In genomic region chr4:154236893-154237292, GRCm38 (mm10) we compare ENCODE assay signal across 9 mouse cellular contexts.
A peak's percentile ranks its signal among the peaks of the same experiment; 100 is the strongest.
DNase-seq lines count a peak whose midpoint lies in the region; ATAC-seq and TF ChIP-seq lines count a peak whose summit lies in the region.
"Had no signal": no experiment of that assay in that cellular context is flagged by ENCODE, and none has a peak within 500 bp of the region (broad histone marks: within the 10 kb centered on the region; RNA-seq: fewer than 3 reads in every experiment).

No protein-coding gene starts in this region.

- peaks cover 5% of the 10 kb centered on the region; the same call in 1 of the 2 replicates for H3K27me3 ChIP-seq in heart, embryonic 12.5 days (replicated peaks)
- H3K27me3 ChIP-seq in forebrain, embryonic 15.5 days: no peaks in the 10 kb centered on the region
- H3K27me3 ChIP-seq in limb, embryonic 14.5 days (ENCODE audit: control insufficient read depth, insufficient read depth, low read length): no peaks in the 10 kb centered on the region

- H3K36me3 ChIP-seq in heart, embryonic 12.5 days: no peaks in the 10 kb centered on the region
- H3K36me3 ChIP-seq in forebrain, embryonic 15.5 days: no peaks in the 10 kb centered on the region
- no peaks in the 10 kb centered on the region for H3K36me3 ChIP-seq in limb, embryonic 14.5 days (ENCODE audit: control insufficient read depth, insufficient read depth, low read length)

- peak overlapping the region; percentile 31 for H3K4me3 ChIP-seq in heart, embryonic 12.5 days
- no peak overlapping the region for H3K4me3 ChIP-seq in forebrain, embryonic 15.5 days
- H3K4me3 ChIP-seq in limb, embryonic 14.5 days (replicated peaks; ENCODE audit: low read length): peak overlapping the region; percentile 37

- DNase-seq in heart, adult 8-10 months (ENCODE audit: low spot score): no peak
- peak; percentile 80 for DNase-seq in Muller cell, postnatal 12 days (ENCODE audit: inconsistent ontology term)
- DNase-seq in limb, embryonic 14.5 days (ENCODE audit: low spot score): no peak
- no peak for DNase-seq in left cerebral cortex, adult 18-20 months (ENCODE audit: low spot score in 2 of 2)
- no peak for DNase-seq in thymus, postnatal 4 days
- DNase-seq in thymus, postnatal 14 days: no peak
- DNase-seq: cerebellum, adult 8-10 months had no signal

- 15% methylated on average over 10 of the region's 10 CpGs for WGBS in heart, embryonic 12.5 days
- 8% methylated on average over 10 of the region's 10 CpGs for WGBS in forebrain, embryonic 15.5 days
- WGBS in limb, embryonic 14.5 days: 8% methylated on average over 10 of the region's 10 CpGs

- TF ChIP-seq POLR2A in limb, embryonic 14.5 days (IDR thresholded peaks at IDR 0.05; ENCODE audit: borderline replicate concordance, extremely low read depth, insufficient read depth, insufficient read length): no peak

- no peaks in the 10 kb centered on the region for H3K9me3 ChIP-seq in heart, embryonic 12.5 days (replicated peaks)
- no peaks in the 10 kb centered on the region for H3K9me3 ChIP-seq in forebrain, embryonic 15.5 days
- no peaks in the 10 kb centered on the region for H3K9me3 ChIP-seq in limb, embryonic 14.5 days (ENCODE audit: control insufficient read depth, low read length)

- H3K4me2 ChIP-seq in heart, embryonic 12.5 days: peak overlapping the region; percentile 72
- H3K4me2 ChIP-seq in forebrain, embryonic 15.5 days (replicated peaks): peak overlapping the region; percentile 41
- H3K4me2 ChIP-seq in limb, embryonic 14.5 days (replicated peaks; ENCODE audit: low read depth, low read length, severe bottlenecking): peak overlapping the region; percentile 56

- peaks cover 55% of the 10 kb centered on the region for H3K4me1 ChIP-seq in heart, embryonic 12.5 days (replicated peaks)
- peaks cover 12% of the 10 kb centered on the region for H3K4me1 ChIP-seq in forebrain, embryonic 15.5 days
- peaks cover 51% of the 10 kb centered on the region for H3K4me1 ChIP-seq in limb, embryonic 14.5 days (ENCODE audit: control insufficient read depth, insufficient read depth, low read length)

- H3K9ac ChIP-seq in heart, embryonic 12.5 days: no peak overlapping the region; the same call in 1 of the 2 replicates
- H3K9ac ChIP-seq in forebrain, embryonic 15.5 days (replicated peaks): no peak overlapping the region; the same call in 1 of the 2 replicates
- H3K9ac ChIP-seq in limb, embryonic 14.5 days (ENCODE audit: low read depth, low read length, severe bottlenecking): peak overlapping the region; percentile 43; the same call in 1 of the 2 replicates

- H3K27ac ChIP-seq in heart, embryonic 12.5 days (ENCODE audit: poor library complexity, severe bottlenecking): no peak overlapping the region
- H3K27ac ChIP-seq in forebrain, embryonic 15.5 days (replicated peaks): no peak overlapping the region
- peak overlapping the region; percentile 68 for H3K27ac ChIP-seq in limb, embryonic 14.5 days (replicated peaks; ENCODE audit: low read depth, low read length)

- no peak for ATAC-seq in heart, embryonic 12.5 days (ENCODE audit: insufficient number of reproducible peaks, low FRiP score)
- ATAC-seq in forebrain, embryonic 15.5 days (replicated peaks): no peak; the same call in 1 of the 2 replicates
- peak; percentile 58 for ATAC-seq in limb, embryonic 14.5 days (ENCODE audit: low FRiP score, low read depth)
